Mouse (Mus musculus) liver, adult 2 months (tissue): ENCODE data around the gene Grm7.

Experiments used
- CTCF ChIP-seq: fragments of 200-500 bp; IDR thresholded peaks from 2 replicates; pipeline ENCODE4 v1.5.1; 2011; ENCODE audit warnings: low read depth, low read length, control low read depth
- POLR2A ChIP-seq: fragments of 200-500 bp; IDR thresholded peaks from 2 replicates; pipeline ENCODE4 v1.6.1; 2011; ENCODE audit warnings: low read length, control low read depth; ENCODE audit not compliant: insufficient read depth; ENCODE audit errors: extremely low read depth

DNA sequence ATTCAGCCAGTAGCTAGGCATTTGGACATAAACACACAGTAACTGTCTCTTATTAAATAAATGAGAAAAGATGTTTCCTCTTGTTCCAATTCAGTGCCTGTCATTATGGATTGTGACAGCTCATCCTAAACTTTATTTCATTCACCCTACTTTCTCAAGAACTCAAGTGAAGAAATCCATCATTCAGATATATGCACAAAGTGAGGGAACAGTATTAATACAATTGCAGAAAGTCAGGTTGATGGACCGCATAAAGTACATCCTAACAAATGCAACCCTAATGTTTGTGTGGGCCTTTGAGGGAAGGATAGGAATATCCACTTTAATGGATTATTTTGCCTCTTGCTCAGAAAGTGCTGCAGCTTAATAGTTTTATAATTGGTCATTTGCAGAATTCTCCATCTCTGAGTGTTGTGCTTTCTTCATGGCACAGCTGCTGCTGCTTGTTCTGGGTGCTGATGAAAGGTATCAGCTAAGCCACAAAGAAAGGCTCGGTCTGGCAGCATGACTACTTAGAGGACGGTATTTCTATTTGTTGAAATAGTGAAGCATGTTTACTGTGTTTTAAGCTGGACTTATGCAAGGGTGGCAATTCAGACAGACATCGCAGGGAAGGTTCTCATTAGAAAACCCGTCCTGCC lies 8.1 kb downstream of the Grm7 start:
- TF ChIP-seq CTCF (no peak), POLR2A (no peak)
